Mouse (Mus musculus): ENCODE data around the gene Zswim3.

DNA sequence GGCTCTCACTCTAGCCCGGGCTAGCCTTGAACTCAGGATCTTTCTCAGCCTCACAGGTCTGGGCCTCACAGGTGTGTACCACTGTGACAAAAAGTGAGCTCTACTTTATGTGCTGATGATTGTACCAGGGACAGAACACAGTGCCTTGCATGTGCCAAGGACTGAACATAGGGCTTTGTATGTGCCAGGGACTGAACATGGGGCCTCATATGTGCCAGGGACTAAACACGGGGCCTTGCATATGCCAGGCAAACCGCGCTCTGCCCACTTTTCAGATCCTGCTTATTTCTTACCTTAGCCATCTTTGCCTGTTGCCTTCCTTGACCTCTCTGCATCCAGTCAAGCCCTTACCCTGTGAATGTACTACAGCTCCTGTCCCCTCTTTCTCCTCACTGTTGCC, 42.9 kb upstream of the Zswim3 start:
- TF ChIP-seq POLR2A (IDR thresholded peaks at IDR 0.05; ENCODE audit: control insufficient read depth, extremely low read depth, insufficient read depth, low read length, poor library complexity), result no peak
- TF ChIP-seq CTCF (IDR thresholded peaks at IDR 0.05; ENCODE audit: borderline replicate concordance, control insufficient read depth, extremely low read depth, insufficient read depth, low read length, poor library complexity), result no peak
